Mouse (Mus musculus) left cerebral cortex, adult 2 months (tissue): ENCODE data around the gene Ptpn11. TPM values are rescaled to one million over a fixed set of nuclear protein-coding genes. Genes with fewer than 3 reads are reported as not detected.

Experiments
- DNase-seq, 2 experiments: peaks; one replicate each; pipeline ENCODE4 v3.0.0; 2021 to 2022; ENCODE audit warnings: low spot score in 2 of 2, mixed read lengths in 1 of 2; ENCODE audit errors: extremely low spot score in 1 of 2
- H3K27ac ChIP-seq: fragments of 200-600 bp; 2 replicates; pipeline ENCODE4 v1.8.1; 2022
- H3K4me3 ChIP-seq: fragments of 200-600 bp; 2 replicates; pipeline ENCODE4 v1.8.1; 2022
- CTCF ChIP-seq: fragments of 200-600 bp; IDR thresholded peaks from 2 replicates; pipeline ENCODE4 v1.8.1; 2022; ENCODE audit warnings: antibody characterized with exemption, mild to moderate bottlenecking, moderate library complexity
- intact Hi-C: fragments of 180-260 bp; cut with DNase I; formaldehyde crosslinking; loops from one replicate; pipeline ENCODE4 v1.15.1; 2025
- total RNA-seq, 2 experiments: library from RNA; stranded (reverse); gene quantifications; 2 replicates each; pipeline ENCODE4 v1.2.3; 2021

Ptpn11 gene
- total RNA-seq, 2 experiments from 2014 or later = 95.4 to 96.8 TPM

DNA sequence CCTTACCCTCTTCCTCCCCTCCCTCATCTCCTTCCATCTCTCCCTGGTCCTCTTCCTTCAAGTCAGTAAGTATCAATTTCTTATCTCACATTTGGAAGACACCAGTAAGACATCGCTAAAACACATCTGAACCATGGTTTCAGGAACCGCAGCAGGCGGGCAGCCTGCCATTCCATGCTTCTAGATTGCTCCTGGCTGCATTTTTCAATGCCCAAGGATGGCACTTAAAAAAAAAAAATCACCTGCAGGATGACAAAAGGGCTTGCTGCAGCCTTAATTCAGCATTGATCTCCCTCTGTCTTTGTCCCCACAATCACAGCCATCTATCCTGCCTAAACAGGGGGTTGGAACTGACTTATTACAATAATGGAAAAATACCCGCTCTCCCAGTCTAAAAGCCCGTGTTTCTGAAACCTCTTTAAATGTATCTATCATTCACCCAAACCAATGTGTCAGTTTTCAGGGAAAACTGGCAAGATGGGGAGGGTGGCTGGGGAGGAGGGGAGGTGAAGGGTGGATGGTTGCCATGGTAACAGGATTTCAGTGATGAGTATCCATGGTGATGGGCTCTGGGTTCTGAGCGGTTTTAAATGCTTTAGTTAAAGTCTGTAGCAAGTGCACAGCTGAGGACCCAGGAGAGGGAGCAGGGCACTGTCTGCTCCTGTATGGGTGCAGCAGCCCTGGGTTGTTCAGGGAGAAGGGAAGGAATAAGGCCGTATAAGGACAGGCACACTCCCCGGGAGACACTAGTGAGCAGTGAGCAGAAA lies 75.6 kb downstream of the Ptpn11 start:
- DNase-seq = peak in 1 of 2 experiments; percentile 61
- intact Hi-C loops = no loop called here
- TF ChIP-seq CTCF = no peak
- Histone ChIP-seq H3K4me3 (no peak overlapping the region), H3K27ac (peak overlapping the region; percentile 69)

DNA sequence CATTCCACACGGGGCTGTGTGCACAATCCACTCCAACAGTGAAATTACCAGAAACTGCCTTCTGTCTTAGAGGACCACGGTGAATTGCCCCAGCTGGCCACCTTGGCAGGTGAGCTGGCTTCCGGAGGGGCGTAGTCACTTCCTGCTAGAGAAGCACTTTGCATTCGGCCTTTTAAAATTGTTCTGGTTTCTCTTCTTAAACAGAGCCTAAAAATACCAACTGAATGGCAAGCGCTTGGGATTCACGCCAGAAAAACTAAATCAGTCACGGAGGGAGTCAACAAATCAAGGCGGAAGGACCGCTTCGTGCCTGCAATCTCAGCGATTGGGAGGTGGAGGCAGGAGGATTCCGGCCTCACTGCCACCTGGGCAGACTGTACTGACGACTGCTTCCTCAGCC lies 77.0 kb downstream of the Ptpn11 start:
- Histone ChIP-seq H3K27ac (peak overlapping the region; percentile 69), H3K4me3 (no peak overlapping the region)
- no peak for TF ChIP-seq CTCF
- DNase-seq = peak in 1 of 2 experiments; percentile 48
- intact Hi-C loops = no loop called here

DNA sequence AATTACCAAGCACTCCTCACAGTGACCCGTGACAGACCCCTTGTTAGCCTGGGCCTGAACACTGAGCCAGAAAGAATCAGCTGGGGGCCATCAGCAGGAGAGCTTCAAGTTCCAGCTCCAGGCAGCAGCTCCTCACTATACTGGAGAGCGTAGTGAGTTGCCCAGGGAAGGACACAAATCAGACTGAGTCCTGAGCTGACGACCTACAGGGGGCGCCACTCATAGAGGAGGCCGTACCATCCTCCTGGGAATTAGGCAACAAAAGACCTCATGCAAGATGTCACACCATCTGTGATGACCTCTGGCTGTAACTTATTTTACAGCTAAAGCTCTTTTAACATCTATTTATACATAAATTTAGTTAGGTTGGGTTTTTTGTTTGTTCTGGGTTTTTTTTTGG lies 78.8 kb downstream of the Ptpn11 start:
- H3K4me3 ChIP-seq = no peak overlapping the region
- peak overlapping the region; percentile 82 for H3K27ac ChIP-seq
- TF ChIP-seq CTCF = peak; percentile 31
- intact Hi-C loops = no loop called here
- no peak for DNase-seq

DNA sequence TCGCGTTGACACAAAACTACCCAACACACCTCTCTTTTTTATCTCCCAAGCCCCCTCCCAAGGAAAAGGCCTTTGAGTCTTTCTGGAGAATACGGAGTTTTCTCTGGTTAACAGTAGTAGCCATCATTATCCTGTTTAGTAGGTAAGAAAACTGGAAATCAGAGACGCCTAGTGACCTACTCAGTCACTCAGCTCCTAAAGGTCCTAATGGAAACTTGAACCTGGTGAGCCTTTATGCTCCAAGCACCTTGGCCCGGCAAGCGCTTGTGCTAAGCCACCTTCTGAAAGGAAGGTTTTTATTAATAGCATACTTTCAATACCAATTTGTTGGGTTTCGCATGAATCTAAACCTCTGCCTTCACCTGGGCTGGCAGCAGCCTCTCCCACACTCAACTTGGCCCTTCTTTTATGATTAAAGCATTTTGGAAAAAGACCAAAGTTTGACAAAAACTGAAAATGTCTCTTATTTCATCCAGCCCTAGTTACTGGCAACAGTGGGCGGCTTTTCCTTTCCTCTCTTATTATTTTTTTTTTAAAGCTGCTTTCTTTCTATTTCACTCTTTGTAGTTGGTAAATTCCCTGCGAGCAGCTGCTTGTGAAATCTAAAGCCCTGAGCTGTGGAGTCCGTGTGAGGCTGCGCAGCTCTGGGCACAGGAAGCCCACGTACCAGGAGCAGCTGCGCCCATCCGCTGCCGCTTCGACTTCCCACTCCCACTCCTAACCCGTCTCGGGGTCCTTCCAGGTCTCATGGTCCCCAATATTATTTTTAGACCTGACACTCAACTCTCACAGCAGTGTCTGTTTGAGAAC lies 79.9 kb downstream of the Ptpn11 start:
- peak; percentile 57 to 59 for DNase-seq
- TF ChIP-seq CTCF = no peak
- intact Hi-C loops = no loop called here
- Histone ChIP-seq H3K4me3 (no peak overlapping the region), H3K27ac (peak overlapping the region; percentile 82)

DNA sequence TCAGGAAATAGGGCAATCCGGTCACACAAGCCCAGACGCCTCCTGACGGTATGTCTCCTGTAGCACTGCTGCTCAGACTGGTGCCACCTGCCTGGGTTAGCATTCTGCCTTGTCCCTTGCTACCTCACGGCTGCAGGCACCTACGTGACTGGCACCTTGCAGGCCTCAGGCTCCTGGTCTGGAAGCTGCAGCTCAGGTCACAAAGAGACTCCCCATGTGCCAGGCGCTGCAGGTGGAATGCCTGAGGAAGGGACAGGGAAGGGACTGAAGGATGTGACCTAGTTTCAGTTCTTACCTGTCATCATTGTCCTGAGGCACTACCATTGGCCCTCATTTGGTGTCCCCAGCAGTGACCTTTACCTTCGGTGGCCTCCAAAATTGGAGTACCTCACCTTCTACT lies 82.0 kb downstream of the Ptpn11 start:
- intact Hi-C loops = no loop called here
- Histone ChIP-seq H3K27ac (no peak overlapping the region), H3K4me3 (no peak overlapping the region)
- no peak for DNase-seq
- TF ChIP-seq CTCF = no peak

DNA sequence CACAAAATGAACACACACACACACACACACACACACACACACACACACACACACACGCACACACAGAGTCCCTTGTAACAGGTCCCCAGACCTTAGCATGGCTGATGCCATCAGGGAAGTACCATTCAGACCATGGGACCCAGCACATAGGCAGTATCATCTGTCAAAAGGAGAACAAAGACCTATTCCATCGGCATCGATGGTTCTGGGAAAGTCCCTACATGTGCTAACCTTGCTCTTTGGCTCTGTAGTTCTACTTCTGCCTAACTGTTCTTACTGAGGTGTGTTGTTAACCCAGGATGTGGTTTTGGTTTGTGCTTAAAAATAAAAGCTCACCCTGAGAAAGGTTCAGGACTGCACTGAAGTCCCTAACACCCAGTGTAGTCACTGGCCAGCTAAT lies 84.3 kb downstream of the Ptpn11 start:
- no peak overlapping the region for H3K4me3 ChIP-seq
- TF ChIP-seq CTCF = no peak
- DNase-seq = no peak
- no peak overlapping the region for H3K27ac ChIP-seq
- intact Hi-C loops = no loop called here

DNA sequence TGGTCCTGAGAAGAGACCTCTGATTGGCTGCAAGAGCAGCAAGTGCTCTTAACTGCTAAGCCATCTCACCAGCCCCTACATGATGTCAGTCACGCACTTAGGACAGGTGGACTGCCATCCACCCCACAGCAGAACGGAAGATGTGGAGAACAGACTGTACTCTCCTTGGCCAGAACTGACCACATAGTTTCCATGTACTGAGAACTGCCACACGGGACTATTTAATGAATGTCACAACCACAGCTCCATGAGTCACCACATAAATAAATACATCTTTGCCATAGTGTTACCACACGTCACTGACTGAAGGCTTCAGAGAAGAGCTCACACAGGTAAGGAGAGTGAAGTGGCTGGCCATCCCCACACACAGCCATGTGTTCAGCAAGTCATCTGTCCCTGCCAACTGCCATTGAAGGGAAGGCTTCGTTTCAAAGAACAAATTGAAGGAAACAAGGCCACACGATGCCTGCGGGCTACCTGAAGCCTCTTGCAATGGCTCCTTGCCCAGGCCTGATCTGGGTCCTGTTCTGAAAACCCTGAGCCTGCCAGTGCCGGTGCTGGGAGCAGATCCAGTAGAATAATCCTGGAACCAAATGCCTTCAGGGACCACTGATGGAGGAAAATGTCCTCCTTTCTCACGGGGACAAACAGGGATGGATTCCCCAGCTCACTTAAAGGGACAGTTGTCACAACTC lies 90.2 kb downstream of the Ptpn11 start:
- DNase-seq = no peak
- TF ChIP-seq CTCF = no peak
- intact Hi-C loops = no loop called here
- Histone ChIP-seq H3K4me3 (no peak overlapping the region), H3K27ac (no peak overlapping the region)

DNA sequence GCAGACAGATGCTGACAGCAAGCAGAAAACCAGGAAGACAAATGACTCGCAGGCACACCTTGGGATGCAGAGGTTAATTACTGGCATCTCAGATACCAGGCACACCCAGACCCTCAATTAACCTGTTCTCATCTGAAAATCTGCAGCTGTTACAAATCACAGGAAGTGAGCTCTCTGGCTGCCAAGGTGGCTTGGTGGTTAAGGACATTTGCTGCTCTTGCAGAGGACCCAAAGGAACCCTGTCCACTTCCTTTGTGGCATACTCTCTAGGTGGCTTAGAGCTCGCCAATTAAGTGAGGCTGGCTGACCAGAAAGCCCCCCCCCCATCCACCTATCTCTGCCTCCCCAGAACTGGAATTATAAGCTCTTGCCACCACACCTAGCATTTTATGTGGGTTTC lies 91.1 kb downstream of the Ptpn11 start:
- Histone ChIP-seq H3K27ac (no peak overlapping the region), H3K4me3 (no peak overlapping the region)
- TF ChIP-seq CTCF = no peak
- no peak for DNase-seq
- intact Hi-C loops = no loop called here

DNA sequence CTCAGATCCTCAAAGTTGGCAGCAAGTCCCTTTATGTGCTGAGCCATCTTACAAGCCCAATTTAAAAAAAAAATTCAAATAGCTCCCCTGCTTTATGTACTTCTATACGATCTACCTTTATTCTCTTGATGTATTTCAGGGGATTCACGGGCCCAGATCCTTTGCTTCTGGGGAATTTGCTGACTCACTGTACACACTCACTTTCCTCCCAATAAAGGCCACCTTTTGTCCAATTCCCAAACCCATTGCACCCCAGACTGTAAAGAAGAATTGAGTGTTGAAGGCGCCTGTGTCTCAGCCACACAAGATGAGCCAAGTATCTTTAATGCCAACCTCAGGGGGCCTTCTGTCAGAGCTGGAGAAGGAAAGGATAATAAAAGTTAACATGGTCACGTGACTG lies 93.2 kb downstream of the Ptpn11 start:
- Histone ChIP-seq H3K27ac (no peak overlapping the region), H3K4me3 (no peak overlapping the region)
- intact Hi-C loops = no loop called here
- no peak for DNase-seq
- TF ChIP-seq CTCF = no peak

DNA sequence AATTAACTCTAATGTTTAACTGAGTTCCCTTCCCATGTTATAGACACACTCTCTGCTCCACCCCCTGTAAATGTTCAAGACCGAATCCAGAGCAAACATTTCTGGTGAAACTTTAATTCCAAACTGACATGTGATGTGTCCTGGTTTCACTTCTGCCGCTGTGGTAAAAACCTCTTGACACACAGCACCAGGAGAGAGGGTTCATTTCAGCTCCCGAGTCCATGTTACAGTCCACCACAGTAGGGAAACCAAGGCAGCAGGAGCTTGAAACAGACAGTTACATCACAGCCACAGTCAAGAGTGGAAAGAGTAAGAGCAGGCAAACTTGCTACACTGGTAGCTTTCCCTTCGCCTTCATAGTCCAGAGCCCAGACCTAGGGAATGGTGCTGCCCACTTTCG lies 94.5 kb downstream of the Ptpn11 start:
- DNase-seq = no peak
- H3K27ac ChIP-seq = no peak overlapping the region
- intact Hi-C loops = no loop called here
- no peak overlapping the region for H3K4me3 ChIP-seq
- TF ChIP-seq CTCF = no peak

DNA sequence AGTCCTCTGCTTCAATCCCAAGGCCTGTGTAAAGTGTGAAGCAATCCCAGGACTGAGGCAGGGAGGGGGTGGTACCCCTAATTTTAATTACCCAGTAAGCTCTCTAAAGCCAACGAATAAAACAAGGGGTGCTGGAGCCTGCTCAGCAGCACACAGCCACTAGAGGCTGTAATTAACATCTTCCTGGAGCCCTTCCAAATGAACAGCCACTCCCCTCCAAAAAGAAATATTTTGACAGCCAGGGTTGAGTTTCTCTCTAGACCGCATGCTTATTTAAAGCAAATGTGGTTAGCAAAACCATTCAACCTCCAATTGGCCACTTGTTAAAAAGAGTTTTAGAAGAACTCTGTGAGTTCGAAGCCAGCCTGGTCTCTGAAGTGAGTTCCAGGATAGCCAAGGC lies 97.9 kb downstream of the Ptpn11 start:
- no peak; the same call in 1 of the 2 replicates for TF ChIP-seq CTCF
- DNase-seq = no peak
- no peak overlapping the region for H3K27ac ChIP-seq
- no peak overlapping the region for H3K4me3 ChIP-seq
- intact Hi-C loops = no loop called here

DNA sequence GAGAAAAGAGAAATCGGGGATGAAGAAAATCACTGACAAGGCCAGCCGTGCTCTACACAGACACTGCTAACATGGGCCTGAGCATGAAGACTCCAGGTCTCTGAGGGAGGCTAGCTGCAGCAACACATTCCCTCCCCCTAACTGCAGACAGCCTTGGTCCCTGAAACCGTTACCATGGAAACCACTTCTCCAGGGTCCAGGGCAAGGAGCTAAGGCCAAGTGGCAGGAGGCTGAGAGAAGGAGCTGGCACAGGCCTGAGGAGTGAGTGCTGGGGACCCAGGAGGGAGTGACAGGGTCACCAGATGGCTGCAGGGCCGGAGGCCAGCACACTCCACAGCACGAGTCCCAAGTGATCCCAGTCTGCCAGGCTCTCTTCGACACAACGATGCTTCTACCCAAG lies 101.5 kb downstream of the Ptpn11 start:
- Histone ChIP-seq H3K27ac (no peak overlapping the region), H3K4me3 (no peak overlapping the region)
- no peak for DNase-seq
- intact Hi-C loops = no loop called here
- TF ChIP-seq CTCF = no peak
